Mouse (Mus musculus): ENCODE data around the gene Zp3r.

DNA sequence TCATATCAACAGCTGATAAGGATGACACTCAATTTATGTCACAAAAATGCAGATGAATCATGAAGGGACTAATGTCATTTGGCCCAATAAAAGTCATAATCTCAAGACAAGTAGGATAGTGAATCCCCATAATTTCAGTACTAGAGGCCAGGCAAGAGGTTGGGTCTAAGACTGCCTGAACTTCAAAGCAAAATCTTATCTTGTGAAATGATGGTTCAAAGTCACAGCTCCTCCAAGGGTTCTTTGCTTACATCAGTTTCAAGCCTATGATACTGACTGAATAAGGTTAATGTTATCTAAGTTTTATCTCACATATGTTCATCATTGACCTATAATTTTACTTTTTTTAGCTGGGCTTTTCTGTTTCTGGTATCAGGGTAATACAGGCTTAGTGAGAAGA, 11.5 kb upstream of the Zp3r start:
- TF ChIP-seq CTCF (IDR thresholded peaks at IDR 0.05; ENCODE audit: low read depth) (no peak), EP300 (IDR thresholded peaks at IDR 0.05; ENCODE audit: low read depth) (no peak)

All from heart, postnatal 0 days (tissue).